Mouse (Mus musculus) embryonic fibroblast, embryonic 13.5 days (primary cell): Measurements from ENCODE around the gene Rasa2.

Experiments
- CTCF ChIP-seq: IDR thresholded peaks from 2 replicates; pipeline ENCODE4 v1.5.1; 2011; ENCODE audit warnings: mild to moderate bottlenecking, control low read depth, low read length, moderate library complexity, borderline replicate concordance; ENCODE audit not compliant: insufficient read depth
- POLR2A ChIP-seq: IDR thresholded peaks from 2 replicates; pipeline ENCODE4 v1.6.1; 2011; ENCODE audit warnings: low read depth, mild to moderate bottlenecking, control low read depth, low read length, moderate library complexity

DNA sequence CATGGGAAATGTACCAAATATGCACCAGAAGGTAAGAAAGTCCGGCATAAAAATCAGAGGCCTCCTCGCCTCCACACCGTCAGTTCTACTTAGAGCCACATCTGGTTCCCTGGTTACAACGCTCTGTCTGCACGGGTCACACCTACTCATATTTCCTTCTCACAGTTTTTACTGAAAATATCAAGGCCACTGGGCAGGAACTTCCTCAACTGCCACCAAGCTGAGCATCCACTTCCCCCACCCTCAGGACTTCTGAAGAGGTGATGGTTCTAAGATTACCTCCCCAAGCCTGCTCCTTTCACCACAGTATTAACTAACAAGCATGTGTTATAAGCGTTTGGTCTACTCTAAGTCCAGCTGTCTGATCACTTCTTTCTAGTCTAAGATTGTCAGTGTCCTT, 53.7 kb downstream of the Rasa2 start:
- TF ChIP-seq CTCF = no peak
- TF ChIP-seq POLR2A = no peak
